Mouse (Mus musculus): Measurements from ENCODE around the gene Etv6. TPM values are rescaled to one million over a fixed set of nuclear protein-coding genes. Genes with fewer than 3 reads are reported as not detected.

The Etv6 gene
- polyA plus RNA-seq, 1 experiment, result 16.2 TPM

GRCm38 (mm10) chr6:134041916-134042315 is 6.4 kb downstream of the Etv6 start:
- 53% methylated on average over 12 of the region's 12 CpGs for WGBS
- Histone ChIP-seq H3K27me3 (ENCODE audit: control insufficient read depth, insufficient read depth, low read length) (no peaks in the 10 kb centered on the region), H3K4me1 (ENCODE audit: control insufficient read depth, insufficient read depth, insufficient read length, low read length) (peaks cover 25% of the 10 kb centered on the region; the same call in 1 of the 2 replicates), H3K4me3 (ENCODE audit: low read depth, low read length) (no peak overlapping the region), H3K36me3 (ENCODE audit: control insufficient read depth, insufficient read depth, low read length) (peaks cover 3% of the 10 kb centered on the region; the same call in 1 of the 2 replicates), H3K27ac (ENCODE audit: insufficient read depth, low read depth, low read length) (no peak overlapping the region)
- no peak for TF ChIP-seq CTCF (IDR thresholded peaks at IDR 0.05; ENCODE audit: extremely low read depth, insufficient read length, insufficient replicate concordance, low read depth, low read length)
- TF ChIP-seq POLR2A (IDR thresholded peaks at IDR 0.05; ENCODE audit: low read depth, low read length), result no peak

- peaks cover 3% of the 10 kb centered on the region; the same call in 1 of the 2 replicates for H3K36me3 ChIP-seq (ENCODE audit: control insufficient read depth, insufficient read depth, low read length)
- 36% methylated on average over 7 of the region's 7 CpGs for WGBS
- 0 out of 2 replicates have a peak overlapping the region, but pooled peaks have one; percentile 4 for H3K27ac ChIP-seq (ENCODE audit: insufficient read depth, low read depth, low read length)
- peaks cover 27% of the 10 kb centered on the region; the same call in 1 of the 2 replicates for H3K4me1 ChIP-seq (ENCODE audit: control insufficient read depth, insufficient read depth, insufficient read length, low read length)
- TF ChIP-seq CTCF (IDR thresholded peaks at IDR 0.05; ENCODE audit: extremely low read depth, insufficient read length, insufficient replicate concordance, low read depth, low read length) (no peak), POLR2A (IDR thresholded peaks at IDR 0.05; ENCODE audit: low read depth, low read length) (no peak)
- H3K27me3 ChIP-seq (ENCODE audit: control insufficient read depth, insufficient read depth, low read length), result no peaks in the 10 kb centered on the region
- no peak overlapping the region for H3K4me3 ChIP-seq (ENCODE audit: low read depth, low read length)
These were observed 8.0 kb downstream of the Etv6 start for GRCm38 (mm10) chr6:134043545-134043944.

GRCm38 (mm10) chr6:134045092-134045868 is 9.8 kb downstream of the Etv6 start:
- peaks cover 3% of the 10 kb centered on the region; the same call in 1 of the 2 replicates for H3K36me3 ChIP-seq (ENCODE audit: control insufficient read depth, insufficient read depth, low read length)
- no peak overlapping the region for H3K4me3 ChIP-seq (ENCODE audit: low read depth, low read length)
- peak overlapping the region; percentile 28 for H3K27ac ChIP-seq (ENCODE audit: insufficient read depth, low read depth, low read length)
- TF ChIP-seq CTCF (IDR thresholded peaks at IDR 0.05; ENCODE audit: extremely low read depth, insufficient read length, insufficient replicate concordance, low read depth, low read length), result no peak
- TF ChIP-seq POLR2A (IDR thresholded peaks at IDR 0.05; ENCODE audit: low read depth, low read length), result no peak
- peaks cover 28% of the 10 kb centered on the region; the same call in 1 of the 2 replicates for H3K4me1 ChIP-seq (ENCODE audit: control insufficient read depth, insufficient read depth, insufficient read length, low read length)
- WGBS, result 47% methylated on average over 9 of the region's 9 CpGs
- H3K27me3 ChIP-seq (ENCODE audit: control insufficient read depth, insufficient read depth, low read length), result no peaks in the 10 kb centered on the region

- Histone ChIP-seq H3K36me3 (ENCODE audit: control insufficient read depth, insufficient read depth, low read length) (peaks cover 3% of the 10 kb centered on the region; the same call in 1 of the 2 replicates), H3K4me3 (ENCODE audit: low read depth, low read length) (no peak overlapping the region), H3K27me3 (ENCODE audit: control insufficient read depth, insufficient read depth, low read length) (no peaks in the 10 kb centered on the region), H3K27ac (ENCODE audit: insufficient read depth, low read depth, low read length) (no peak overlapping the region), H3K4me1 (ENCODE audit: control insufficient read depth, insufficient read depth, insufficient read length, low read length) (peaks cover 25% of the 10 kb centered on the region; the same call in 1 of the 2 replicates)
- 41% methylated on average over 5 of the region's 5 CpGs for WGBS
- TF ChIP-seq CTCF (IDR thresholded peaks at IDR 0.05; ENCODE audit: extremely low read depth, insufficient read length, insufficient replicate concordance, low read depth, low read length) (no peak), POLR2A (IDR thresholded peaks at IDR 0.05; ENCODE audit: low read depth, low read length) (no peak)
These were observed 10.6 kb downstream of the Etv6 start for GRCm38 (mm10) chr6:134046136-134046535.

- H3K4me1 ChIP-seq (ENCODE audit: control insufficient read depth, insufficient read depth, insufficient read length, low read length), result peaks cover 28% of the 10 kb centered on the region; the same call in 1 of the 2 replicates
- no peak overlapping the region for H3K4me3 ChIP-seq (ENCODE audit: low read depth, low read length)
- H3K27ac ChIP-seq (ENCODE audit: insufficient read depth, low read depth, low read length), result no peak overlapping the region
- 84% methylated on average over 5 of the region's 5 CpGs for whole genome bisulfite sequencing
- H3K36me3 ChIP-seq (ENCODE audit: control insufficient read depth, insufficient read depth, low read length), result peaks cover 3% of the 10 kb centered on the region; the same call in 1 of the 2 replicates
- no peak for TF ChIP-seq CTCF (IDR thresholded peaks at IDR 0.05; ENCODE audit: extremely low read depth, insufficient read length, insufficient replicate concordance, low read depth, low read length)
- no peak for TF ChIP-seq POLR2A (IDR thresholded peaks at IDR 0.05; ENCODE audit: low read depth, low read length)
- no peaks in the 10 kb centered on the region for H3K27me3 ChIP-seq (ENCODE audit: control insufficient read depth, insufficient read depth, low read length)
These were observed 11.7 kb downstream of the Etv6 start for GRCm38 (mm10) chr6:134047249-134047648.

GRCm38 (mm10) chr6:134047974-134048373 is 12.5 kb downstream of the Etv6 start:
- H3K4me3 ChIP-seq (ENCODE audit: low read depth, low read length), result no peak overlapping the region
- no peak overlapping the region for H3K27ac ChIP-seq (ENCODE audit: insufficient read depth, low read depth, low read length)
- H3K36me3 ChIP-seq (ENCODE audit: control insufficient read depth, insufficient read depth, low read length), result peaks cover 3% of the 10 kb centered on the region; the same call in 1 of the 2 replicates
- no peak for TF ChIP-seq POLR2A (IDR thresholded peaks at IDR 0.05; ENCODE audit: low read depth, low read length)
- no peak for TF ChIP-seq CTCF (IDR thresholded peaks at IDR 0.05; ENCODE audit: extremely low read depth, insufficient read length, insufficient replicate concordance, low read depth, low read length)
- 81% methylated on average over 6 of the region's 6 CpGs for WGBS
- peaks cover 35% of the 10 kb centered on the region; the same call in 1 of the 2 replicates for H3K4me1 ChIP-seq (ENCODE audit: control insufficient read depth, insufficient read depth, insufficient read length, low read length)
- no peaks in the 10 kb centered on the region for H3K27me3 ChIP-seq (ENCODE audit: control insufficient read depth, insufficient read depth, low read length)

- peaks cover 43% of the 10 kb centered on the region; the same call in 1 of the 2 replicates for H3K4me1 ChIP-seq (ENCODE audit: control insufficient read depth, insufficient read depth, insufficient read length, low read length)
- WGBS, result 54% methylated on average over 6 of the region's 6 CpGs
- no peak overlapping the region for H3K4me3 ChIP-seq (ENCODE audit: low read depth, low read length)
- peaks cover 3% of the 10 kb centered on the region; the same call in 1 of the 2 replicates for H3K36me3 ChIP-seq (ENCODE audit: control insufficient read depth, insufficient read depth, low read length)
- H3K27me3 ChIP-seq (ENCODE audit: control insufficient read depth, insufficient read depth, low read length), result no peaks in the 10 kb centered on the region
- no peak for TF ChIP-seq POLR2A (IDR thresholded peaks at IDR 0.05; ENCODE audit: low read depth, low read length)
- no peak for TF ChIP-seq CTCF (IDR thresholded peaks at IDR 0.05; ENCODE audit: extremely low read depth, insufficient read length, insufficient replicate concordance, low read depth, low read length)
- no peak overlapping the region for H3K27ac ChIP-seq (ENCODE audit: insufficient read depth, low read depth, low read length)
These were observed 13.5 kb downstream of the Etv6 start for GRCm38 (mm10) chr6:134048965-134049364.
